Comparison of ENCODE assay signal across 12 mouse cellular contexts in the genomic region with DNA sequence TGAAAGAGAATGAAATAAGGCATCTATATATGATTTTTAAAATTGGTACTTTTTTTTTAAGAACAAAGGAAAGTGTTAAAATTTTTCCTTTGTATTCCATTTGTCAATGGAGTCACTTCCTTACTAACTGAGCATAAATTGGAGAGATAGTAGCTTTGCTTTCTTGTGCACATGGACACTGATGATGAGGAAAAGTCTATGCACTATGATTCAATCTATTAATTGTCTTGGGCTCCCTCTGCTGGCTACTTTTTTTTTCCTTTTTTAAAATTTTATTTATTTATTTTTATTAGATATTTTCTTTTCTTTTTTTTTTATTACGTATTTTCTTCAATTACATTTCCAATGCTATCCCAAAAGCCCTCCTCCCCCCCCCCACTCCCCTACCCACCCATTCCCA.
DNase-seq lines count a peak whose midpoint lies in the region; ATAC-seq and TF ChIP-seq lines count a peak whose summit lies in the region.
"Had no signal": no experiment of that assay in that cellular context is flagged by ENCODE, and none has a peak within 500 bp of the region (broad histone marks: within the 10 kb centered on the region; RNA-seq: fewer than 3 reads in every experiment).

No protein-coding gene starts in this region.

- H3K9ac ChIP-seq in hindbrain, postnatal 0 days (replicated peaks; ENCODE audit: low read length), result no peak overlapping the region
- H3K9ac ChIP-seq in hindbrain, embryonic 13.5 days, result no peak overlapping the region
- H3K9ac ChIP-seq in midbrain, embryonic 13.5 days (replicated peaks), result no peak overlapping the region
- H3K9ac ChIP-seq: heart, embryonic 15.5 days; limb, embryonic 13.5 days had no signal

- no peak overlapping the region for H3K27ac ChIP-seq in hindbrain, postnatal 0 days
- no peak overlapping the region for H3K27ac ChIP-seq in hindbrain, embryonic 13.5 days
- no peak overlapping the region for H3K27ac ChIP-seq in midbrain, embryonic 13.5 days
- no peak overlapping the region for H3K27ac ChIP-seq in midbrain, embryonic 10.5 days (replicated peaks)
- no peak overlapping the region for H3K27ac ChIP-seq in heart, embryonic 10.5 days
- H3K27ac ChIP-seq: heart, embryonic 15.5 days; limb, embryonic 13.5 days had no signal

- no peak for ATAC-seq in CD4-positive, CD25-positive, alpha-beta regulatory T cell, adult 4 months
- no peak for ATAC-seq in hindbrain, postnatal 0 days
- no peak for ATAC-seq in hindbrain, embryonic 13.5 days (ENCODE audit: low FRiP score)
- ATAC-seq in midbrain, embryonic 13.5 days, result 0 out of 2 replicates have a peak, but pooled peaks have one; percentile 63

- no peak overlapping the region for H3K4me2 ChIP-seq in hindbrain, postnatal 0 days (ENCODE audit: low read depth, low read length)
- H3K4me2 ChIP-seq in hindbrain, embryonic 13.5 days, result no peak overlapping the region
- H3K4me2 ChIP-seq in midbrain, embryonic 13.5 days (replicated peaks), result no peak overlapping the region
- H3K4me2 ChIP-seq: heart, embryonic 15.5 days; limb, embryonic 13.5 days had no signal

- H3K27me3 ChIP-seq in hindbrain, postnatal 0 days (ENCODE audit: insufficient read depth, low read length), result no peaks in the 10 kb centered on the region
- no peaks in the 10 kb centered on the region for H3K27me3 ChIP-seq in hindbrain, embryonic 13.5 days
- H3K27me3 ChIP-seq in midbrain, embryonic 13.5 days, result no peaks in the 10 kb centered on the region
- no peaks in the 10 kb centered on the region for H3K27me3 ChIP-seq in midbrain, embryonic 10.5 days (ENCODE audit: low read depth, poor library complexity, severe bottlenecking)
- no peaks in the 10 kb centered on the region for H3K27me3 ChIP-seq in heart, embryonic 10.5 days (ENCODE audit: insufficient read depth, poor library complexity, severe bottlenecking)
- H3K27me3 ChIP-seq: heart, embryonic 15.5 days; limb, embryonic 13.5 days had no signal

- 0 out of 2 replicates have a peak, but pooled peaks cover 5% of the 10 kb centered on the region for H3K36me3 ChIP-seq in hindbrain, postnatal 0 days (ENCODE audit: insufficient read depth, low read length)
- H3K36me3 ChIP-seq in hindbrain, embryonic 13.5 days, result no peaks in the 10 kb centered on the region
- no peaks in the 10 kb centered on the region for H3K36me3 ChIP-seq in midbrain, embryonic 13.5 days
- no peaks in the 10 kb centered on the region for H3K36me3 ChIP-seq in midbrain, embryonic 10.5 days
- H3K36me3 ChIP-seq in heart, embryonic 10.5 days, result no peaks in the 10 kb centered on the region
- H3K36me3 ChIP-seq: heart, embryonic 15.5 days; limb, embryonic 13.5 days had no signal

- no peaks in the 10 kb centered on the region for H3K9me3 ChIP-seq in hindbrain, postnatal 0 days (ENCODE audit: low read length)
- H3K9me3 ChIP-seq in hindbrain, embryonic 13.5 days, result no peaks in the 10 kb centered on the region
- no peaks in the 10 kb centered on the region for H3K9me3 ChIP-seq in midbrain, embryonic 13.5 days
- H3K9me3 ChIP-seq in midbrain, embryonic 10.5 days (replicated peaks), result no peaks in the 10 kb centered on the region
- no peaks in the 10 kb centered on the region for H3K9me3 ChIP-seq in heart, embryonic 10.5 days
- H3K9me3 ChIP-seq: heart, embryonic 15.5 days; limb, embryonic 13.5 days had no signal

- TF ChIP-seq CTCF in hindbrain, postnatal 0 days (IDR thresholded peaks at IDR 0.05; ENCODE audit: low read depth), result peak; percentile 44; the same call in 1 of the 2 replicates

- H3K4me3 ChIP-seq in hindbrain, postnatal 0 days (ENCODE audit: low read length), result no peak overlapping the region
- H3K4me3 ChIP-seq in hindbrain, embryonic 13.5 days, result no peak overlapping the region
- H3K4me3 ChIP-seq in midbrain, embryonic 13.5 days (replicated peaks), result no peak overlapping the region
- no peak overlapping the region for H3K4me3 ChIP-seq in midbrain, embryonic 10.5 days
- no peak overlapping the region for H3K4me3 ChIP-seq in heart, embryonic 10.5 days
- H3K4me3 ChIP-seq: heart, embryonic 15.5 days; limb, embryonic 13.5 days had no signal

- no peaks in the 10 kb centered on the region for H3K4me1 ChIP-seq in hindbrain, postnatal 0 days (ENCODE audit: insufficient read depth, low read length)
- no peaks in the 10 kb centered on the region for H3K4me1 ChIP-seq in hindbrain, embryonic 13.5 days (replicated peaks)
- no peaks in the 10 kb centered on the region for H3K4me1 ChIP-seq in midbrain, embryonic 13.5 days (replicated peaks)
- H3K4me1 ChIP-seq in midbrain, embryonic 10.5 days, result no peaks in the 10 kb centered on the region
- no peaks in the 10 kb centered on the region for H3K4me1 ChIP-seq in heart, embryonic 10.5 days
- H3K4me1 ChIP-seq: heart, embryonic 15.5 days; limb, embryonic 13.5 days had no signal

- peak; percentile 9 for DNase-seq in CD4-positive, CD25-positive, alpha-beta regulatory T cell, adult 2 months (ENCODE audit: low read depth, low spot score)
- DNase-seq in hindbrain, postnatal 0 days (ENCODE audit: low spot score), result peak; percentile 67
- no peak for DNase-seq in midbrain, embryonic 10.5 days (ENCODE audit: low spot score)
- peak; percentile 16 for DNase-seq in retina, postnatal 1 day
- no peak for DNase-seq in heart, embryonic 10.5 days (ENCODE audit: low spot score)
- DNase-seq: kidney, adult 11 months; layer of hippocampus, adult 9-11 months had no signal

- 26% methylated on average over 1 of the region's 1 CpGs for WGBS in hindbrain, postnatal 0 days
- 45% methylated on average over 1 of the region's 1 CpGs for WGBS in hindbrain, embryonic 13.5 days
- 47% methylated on average over 1 of the region's 1 CpGs for WGBS in midbrain, embryonic 13.5 days
- WGBS in midbrain, embryonic 10.5 days, result 35% methylated on average over 1 of the region's 1 CpGs
- WGBS in heart, embryonic 10.5 days, result 44% methylated on average over 1 of the region's 1 CpGs

Comparison
In these comparisons a context has a peak if more than half of its experiments do, and no peak if none do; other contexts are left out.
1. DNase-seq: peak in CD4-positive, CD25-positive, alpha-beta regulatory T cell, adult 2 months (single experiment), hindbrain, postnatal 0 days (single experiment) and retina, postnatal 1 day (single experiment); none in midbrain, embryonic 10.5 days (single experiment) and heart, embryonic 10.5 days (single experiment).